Mouse (Mus musculus): ENCODE measurements around the gene Apba3.

GRCm38 (mm10) chr10:81287513-81288157 lies 20.9 kb downstream of the Apba3 start:
- TF ChIP-seq CTCF (IDR thresholded peaks at IDR 0.05; ENCODE audit: borderline replicate concordance, control insufficient read depth, extremely low read depth, insufficient read depth, low read length, poor library complexity), result peak; percentile 87; the same call in 1 of the 2 replicates
- no peak for TF ChIP-seq POLR2A (IDR thresholded peaks at IDR 0.05; ENCODE audit: control insufficient read depth, extremely low read depth, insufficient read depth, low read length, poor library complexity)

All from thymus, adult 2 months (tissue).